Mouse (Mus musculus) hindbrain, embryonic 14.5 days (tissue): ENCODE results near the gene Tmc5. TPM values are rescaled to one million over a fixed set of nuclear protein-coding genes. Genes with fewer than 3 reads are reported as not detected.

Experiments used
- ATAC-seq: fragments of 200-750 bp; cut with Nextera tagmentation; 2 replicates; pipeline ENCODE4 v1.8.0; 2017; ENCODE audit warnings: moderate number of reproducible peaks, mild to moderate bottlenecking, moderate TSS enrichment, moderate library complexity; ENCODE audit not compliant: low FRiP score
- DNase-seq: peaks from one replicate; pipeline ENCODE4 v3.0.0-alpha.2; 2015; ENCODE audit warnings: low spot score
- H3K27ac ChIP-seq: fragments of 300-500 bp; sonication (generic); 2 replicates; pipeline ENCODE4 v1.5.1; 2014; ENCODE audit warnings: mild to moderate bottlenecking, moderate library complexity
- H3K27me3 ChIP-seq: fragments of 300-500 bp; sonication (generic); 2 replicates; pipeline ENCODE4 v1.6.1; 2014; ENCODE audit warnings: mild to moderate bottlenecking, low read length, mixed read lengths; ENCODE audit not compliant: control insufficient read depth, insufficient read depth
- H3K36me3 ChIP-seq: fragments of 300-500 bp; sonication (generic); replicated peaks from 2 replicates; pipeline ENCODE4 v1.6.1; 2014; ENCODE audit not compliant: control insufficient read depth, insufficient read depth
- H3K4me1 ChIP-seq: fragments of 300-500 bp; sonication (generic); replicated peaks from 2 replicates; pipeline ENCODE4 v1.6.1; 2014; ENCODE audit warnings: antibody characterized with exemption, low read length, mixed read lengths; ENCODE audit not compliant: control insufficient read depth, insufficient read depth
- H3K4me2 ChIP-seq: fragments of 300-500 bp; sonication (generic); replicated peaks from 2 replicates; pipeline ENCODE4 v1.6.1; 2014; ENCODE audit warnings: mild to moderate bottlenecking, moderate library complexity
- H3K4me3 ChIP-seq: fragments of 300-500 bp; sonication (generic); replicated peaks from 2 replicates; pipeline ENCODE4 v1.5.1; 2014; ENCODE audit warnings: mild to moderate bottlenecking, low read length
- H3K9ac ChIP-seq: fragments of 300-500 bp; sonication (generic); 2 replicates; pipeline ENCODE4 v1.6.1; 2014
- H3K9me3 ChIP-seq: fragments of 300-500 bp; sonication (generic); 2 replicates; pipeline ENCODE4 v1.6.1; 2016; ENCODE audit warnings: low read length; ENCODE audit not compliant: control insufficient read depth
- WGBS: fragments of 180-500 bp; shearing (Covaris S2); extraction: QIAGEN DNeasy Blood & Tissue Kit; methylation state at CpG from one replicate; pipeline ENCODE4 v1.1.7; 2014; 5-methylcytosine and 5-hydroxymethylcytosine counted together
- polyA plus RNA-seq: library from polyadenylated mRNA; unstranded; fragments of >200 nt; fragmentation: Nextera tagmentation; extraction: Ambion mirVana; gene quantifications from 2 replicates; pipeline ENCODE4 v1.2.1, GENCODE M21; 2014

Tmc5 gene
- polyA plus RNA-seq = 0.20 and 0.47 TPM in 2 replicates

GRCm38 (mm10) chr7:118597201-118597600 is at the start of gene Tmc5:
TSS of gene Tmc5 (plus strand) at chr7:118597297.
- Histone ChIP-seq H3K4me1 (peaks cover 31% of the 10 kb centered on the region), H3K9ac (peak within 1 kb of the TSS; percentile 40; the same call in 1 of the 2 replicates), H3K36me3 (no peaks in the 10 kb centered on the region), H3K4me3 (peak within 1 kb of the TSS; percentile 26), H3K4me2 (peak within 1 kb of the TSS; percentile 49), H3K27ac (no peak within 1 kb of the TSS), H3K9me3 (no peaks in the 10 kb centered on the region), H3K27me3 (peaks cover 24% of the 10 kb centered on the region)
- WGBS = 3% methylated on average over 23 of the region's 23 CpGs
- ATAC-seq (no peak), DNase-seq (no peak)

GRCm38 (mm10) chr7:118547451-118547850 is 49.6 kb upstream of the Tmc5 start:
- DNase-seq (no peak), ATAC-seq (no peak)
- Histone ChIP-seq H3K4me1 (no peaks in the 10 kb centered on the region), H3K36me3 (peaks cover 59% of the 10 kb centered on the region), H3K27me3 (no peaks in the 10 kb centered on the region), H3K9me3 (peaks cover 11% of the 10 kb centered on the region), H3K9ac (no peak overlapping the region), H3K4me2 (no peak overlapping the region), H3K4me3 (no peak overlapping the region), H3K27ac (no peak overlapping the region)
- 85% methylated on average over 10 of the region's 10 CpGs for WGBS

GRCm38 (mm10) chr7:118553881-118554280 is 43.2 kb upstream of the Tmc5 start:
- Histone ChIP-seq H3K36me3 (peaks cover 55% of the 10 kb centered on the region), H3K27ac (no peak overlapping the region), H3K4me2 (no peak overlapping the region), H3K9ac (no peak overlapping the region), H3K9me3 (peaks cover 15% of the 10 kb centered on the region), H3K4me3 (no peak overlapping the region), H3K27me3 (no peaks in the 10 kb centered on the region), H3K4me1 (no peaks in the 10 kb centered on the region)
- 71% methylated on average over 4 of the region's 4 CpGs for WGBS
- ATAC-seq (no peak), DNase-seq (no peak)

GRCm38 (mm10) chr7:118554290-118554689 is 42.8 kb upstream of the Tmc5 start:
- ATAC-seq = no peak
- no peak overlapping the region for H3K9ac ChIP-seq
- no peak for DNase-seq
- no peaks in the 10 kb centered on the region for H3K27me3 ChIP-seq
- H3K9me3 ChIP-seq = peaks cover 15% of the 10 kb centered on the region
- H3K36me3 ChIP-seq = peaks cover 60% of the 10 kb centered on the region
- 49% methylated on average over 2 of the region's 2 CpGs for WGBS
- H3K4me1 ChIP-seq = no peaks in the 10 kb centered on the region
- H3K4me3 ChIP-seq = no peak overlapping the region
- no peak overlapping the region for H3K4me2 ChIP-seq
- H3K27ac ChIP-seq = no peak overlapping the region

- peak; percentile 62 for ATAC-seq
- no peaks in the 10 kb centered on the region for H3K27me3 ChIP-seq
- no peak overlapping the region for H3K4me3 ChIP-seq
- peaks cover 8% of the 10 kb centered on the region; the same call in 1 of the 2 replicates for H3K36me3 ChIP-seq
- H3K27ac ChIP-seq = no peak overlapping the region
- H3K4me1 ChIP-seq = no peaks in the 10 kb centered on the region
- 24% methylated on average over 6 of the region's 6 CpGs for WGBS
- peaks cover 6% of the 10 kb centered on the region; the same call in 1 of the 2 replicates for H3K9me3 ChIP-seq
- DNase-seq = no peak
- no peak overlapping the region for H3K9ac ChIP-seq
- no peak overlapping the region for H3K4me2 ChIP-seq
Measured at GRCm38 (mm10) chr7:118569121-118569543, 28.0 kb upstream of the Tmc5 start.

- no peak overlapping the region for H3K27ac ChIP-seq
- H3K36me3 ChIP-seq = no peaks in the 10 kb centered on the region
- peaks cover 6% of the 10 kb centered on the region; the same call in 1 of the 2 replicates for H3K9me3 ChIP-seq
- H3K27me3 ChIP-seq = no peaks in the 10 kb centered on the region
- ATAC-seq (no peak), DNase-seq (no peak)
- H3K4me1 ChIP-seq = no peaks in the 10 kb centered on the region
- WGBS = 41% methylated on average over 5 of the region's 5 CpGs
- H3K4me3 ChIP-seq = no peak overlapping the region
- no peak overlapping the region for H3K4me2 ChIP-seq
- H3K9ac ChIP-seq = no peak overlapping the region
Measured at GRCm38 (mm10) chr7:118571350-118571749, 25.7 kb upstream of the Tmc5 start.

GRCm38 (mm10) chr7:118572039-118572438 is 25.1 kb upstream of the Tmc5 start:
- no peak for ATAC-seq
- H3K4me2 ChIP-seq = no peak overlapping the region
- H3K9ac ChIP-seq = no peak overlapping the region
- H3K27me3 ChIP-seq = no peaks in the 10 kb centered on the region
- no peaks in the 10 kb centered on the region for H3K36me3 ChIP-seq
- peaks cover 6% of the 10 kb centered on the region; the same call in 1 of the 2 replicates for H3K9me3 ChIP-seq
- DNase-seq = no peak
- WGBS = 41% methylated on average over 5 of the region's 5 CpGs
- no peak overlapping the region for H3K27ac ChIP-seq
- H3K4me3 ChIP-seq = no peak overlapping the region
- no peaks in the 10 kb centered on the region for H3K4me1 ChIP-seq

- no peak overlapping the region for H3K4me3 ChIP-seq
- H3K9ac ChIP-seq = no peak overlapping the region
- DNase-seq = no peak
- H3K27me3 ChIP-seq = no peaks in the 10 kb centered on the region
- no peak overlapping the region for H3K4me2 ChIP-seq
- H3K27ac ChIP-seq = peak overlapping the region; percentile 38; the same call in 1 of the 2 replicates
- no peak for ATAC-seq
- WGBS = 76% methylated on average over 3 of the region's 3 CpGs
- 0 out of 2 replicates have a peak, but pooled peaks cover 3% of the 10 kb centered on the region for H3K9me3 ChIP-seq
- no peaks in the 10 kb centered on the region for H3K36me3 ChIP-seq
- peaks cover 8% of the 10 kb centered on the region; the same call in 1 of the 2 replicates for H3K4me1 ChIP-seq
Measured at GRCm38 (mm10) chr7:118578269-118578668, 18.8 kb upstream of the Tmc5 start.

GRCm38 (mm10) chr7:118579938-118580337 is 17.2 kb upstream of the Tmc5 start:
- 64% methylated on average over 2 of the region's 2 CpGs for whole genome bisulfite sequencing
- no peak for ATAC-seq
- H3K27ac ChIP-seq = no peak overlapping the region
- 0 out of 2 replicates have a peak, but pooled peaks cover 3% of the 10 kb centered on the region for H3K9me3 ChIP-seq
- DNase-seq = no peak
- H3K9ac ChIP-seq = no peak overlapping the region
- no peaks in the 10 kb centered on the region for H3K27me3 ChIP-seq
- no peak overlapping the region for H3K4me2 ChIP-seq
- no peak overlapping the region for H3K4me3 ChIP-seq
- no peaks in the 10 kb centered on the region for H3K36me3 ChIP-seq
- peaks cover 8% of the 10 kb centered on the region; the same call in 1 of the 2 replicates for H3K4me1 ChIP-seq

- no peaks in the 10 kb centered on the region for H3K36me3 ChIP-seq
- peak overlapping the region; percentile 69 for H3K4me2 ChIP-seq
- H3K4me3 ChIP-seq = peak overlapping the region; percentile 56
- WGBS = 19% methylated on average over 7 of the region's 7 CpGs
- 0 out of 2 replicates have a peak, but pooled peaks cover 3% of the 10 kb centered on the region for H3K9me3 ChIP-seq
- H3K9ac ChIP-seq = peak overlapping the region; percentile 71
- H3K4me1 ChIP-seq = peaks cover 3% of the 10 kb centered on the region; the same call in 1 of the 2 replicates
- ATAC-seq (no peak), DNase-seq (no peak)
- no peaks in the 10 kb centered on the region for H3K27me3 ChIP-seq
- H3K27ac ChIP-seq = no peak overlapping the region
Measured at GRCm38 (mm10) chr7:118583821-118584220, 13.3 kb upstream of the Tmc5 start.
